Mouse (Mus musculus): ENCODE data around the gene Rxylt1.

Gene Rxylt1

GRCm38 (mm10) chr10:122045946-122046345, 51.2 kb downstream of the Rxylt1 start:
- no peak for DNase-seq (ENCODE audit: extremely low spot score, low read depth, low spot score)

- no peak for DNase-seq (ENCODE audit: extremely low spot score, low read depth, low spot score)
These were observed 52.2 kb downstream of the Rxylt1 start for GRCm38 (mm10) chr10:122044926-122045325.

- no peak for DNase-seq (ENCODE audit: extremely low spot score, low read depth, low spot score)
These were observed 56.8 kb downstream of the Rxylt1 start for GRCm38 (mm10) chr10:122040372-122040771.

GRCm38 (mm10) chr10:122039566-122039965, 57.6 kb downstream of the Rxylt1 start:
- DNase-seq (ENCODE audit: extremely low spot score, low read depth, low spot score): no peak

- DNase-seq (ENCODE audit: extremely low spot score, low read depth, low spot score): no peak
These were observed 58.6 kb downstream of the Rxylt1 start for GRCm38 (mm10) chr10:122038554-122038953.

- DNase-seq (ENCODE audit: extremely low spot score, low read depth, low spot score): no peak
These were observed 63.9 kb downstream of the Rxylt1 start for GRCm38 (mm10) chr10:122033271-122033670.

- no peak for DNase-seq (ENCODE audit: extremely low spot score, low read depth, low spot score)
These were observed 66.8 kb downstream of the Rxylt1 start for GRCm38 (mm10) chr10:122030420-122030819.

GRCm38 (mm10) chr10:122029738-122030137, 67.4 kb downstream of the Rxylt1 start:
- DNase-seq (ENCODE audit: extremely low spot score, low read depth, low spot score): no peak
